Mouse (Mus musculus): ENCODE results near the gene Slc10a6. TPM values are rescaled to one million over a fixed set of nuclear protein-coding genes. Genes with fewer than 3 reads are reported as not detected.

The Slc10a6 gene
- total RNA-seq, 2 experiments from 2014 or later, result not detected

DNA sequence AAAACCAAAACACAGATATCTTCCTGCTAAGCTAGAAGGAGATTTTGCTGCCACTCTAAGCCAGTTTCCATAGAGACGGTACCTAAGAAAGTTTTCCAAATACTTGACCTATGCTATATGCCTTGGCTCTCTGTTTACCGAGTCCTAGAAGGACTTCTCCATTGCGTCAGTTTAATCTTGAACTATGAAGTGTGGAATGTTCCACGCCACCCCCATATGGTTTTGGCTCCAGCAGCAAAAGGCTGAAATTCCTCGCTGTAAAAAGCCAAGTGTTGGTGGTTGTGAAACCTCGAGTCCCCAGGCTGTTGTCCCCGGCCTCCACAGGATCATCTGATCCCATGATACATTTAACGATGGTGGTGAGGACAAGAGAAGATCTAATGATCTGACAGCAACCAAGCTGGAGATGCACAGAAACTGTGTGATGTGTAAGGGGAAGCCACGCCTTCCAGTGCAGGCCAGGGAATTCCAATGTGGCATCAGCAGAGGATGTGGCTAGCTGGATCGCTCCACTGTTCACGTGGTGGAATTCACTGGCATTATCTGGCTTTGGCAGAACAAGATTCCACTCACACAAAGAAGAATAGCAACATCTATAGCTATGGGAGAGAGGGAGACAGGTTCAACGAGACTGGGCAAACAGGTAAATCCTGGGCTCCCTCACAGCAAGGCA, 8.8 kb downstream of the Slc10a6 start:
- DNase-seq (ENCODE audit: low spot score in 2 of 2), result no peak

GRCm38 (mm10) chr5:103617191-103617590, 12.0 kb downstream of the Slc10a6 start:
- no peak for DNase-seq (ENCODE audit: low spot score in 2 of 2)

GRCm38 (mm10) chr5:103614356-103614755, 14.8 kb downstream of the Slc10a6 start:
- DNase-seq (ENCODE audit: low spot score in 2 of 2), result no peak

DNA sequence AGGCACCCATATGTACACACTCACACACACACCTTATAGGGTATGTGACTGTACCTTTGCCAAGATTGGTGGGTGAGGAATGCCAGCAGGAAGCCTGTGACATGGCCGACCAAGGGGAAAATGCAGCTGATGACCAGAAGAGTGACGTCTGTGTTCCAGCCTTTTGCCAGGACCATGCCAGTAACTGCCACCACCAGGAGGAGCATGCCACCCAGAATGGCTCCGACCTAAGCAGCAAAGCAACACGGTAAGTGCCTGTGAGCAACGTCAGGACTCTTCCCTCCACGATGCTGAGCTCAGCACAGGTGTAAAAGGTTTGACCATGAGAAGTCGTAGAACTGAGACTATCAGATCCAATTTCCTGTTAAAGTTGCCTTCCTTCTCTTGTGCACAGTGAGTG, 16.9 kb downstream of the Slc10a6 start:
- DNase-seq (ENCODE audit: low spot score in 2 of 2), result no peak

- no peak for DNase-seq (ENCODE audit: low spot score in 2 of 2)
Measured at GRCm38 (mm10) chr5:103610856-103611472, 18.2 kb downstream of the Slc10a6 start.

GRCm38 (mm10) chr5:103610148-103610547, 19.1 kb downstream of the Slc10a6 start:
- DNase-seq (ENCODE audit: low spot score in 2 of 2), result no peak

- no peak for DNase-seq (ENCODE audit: low spot score in 2 of 2)
Measured at GRCm38 (mm10) chr5:103605707-103606106, 23.5 kb downstream of the Slc10a6 start.

DNA sequence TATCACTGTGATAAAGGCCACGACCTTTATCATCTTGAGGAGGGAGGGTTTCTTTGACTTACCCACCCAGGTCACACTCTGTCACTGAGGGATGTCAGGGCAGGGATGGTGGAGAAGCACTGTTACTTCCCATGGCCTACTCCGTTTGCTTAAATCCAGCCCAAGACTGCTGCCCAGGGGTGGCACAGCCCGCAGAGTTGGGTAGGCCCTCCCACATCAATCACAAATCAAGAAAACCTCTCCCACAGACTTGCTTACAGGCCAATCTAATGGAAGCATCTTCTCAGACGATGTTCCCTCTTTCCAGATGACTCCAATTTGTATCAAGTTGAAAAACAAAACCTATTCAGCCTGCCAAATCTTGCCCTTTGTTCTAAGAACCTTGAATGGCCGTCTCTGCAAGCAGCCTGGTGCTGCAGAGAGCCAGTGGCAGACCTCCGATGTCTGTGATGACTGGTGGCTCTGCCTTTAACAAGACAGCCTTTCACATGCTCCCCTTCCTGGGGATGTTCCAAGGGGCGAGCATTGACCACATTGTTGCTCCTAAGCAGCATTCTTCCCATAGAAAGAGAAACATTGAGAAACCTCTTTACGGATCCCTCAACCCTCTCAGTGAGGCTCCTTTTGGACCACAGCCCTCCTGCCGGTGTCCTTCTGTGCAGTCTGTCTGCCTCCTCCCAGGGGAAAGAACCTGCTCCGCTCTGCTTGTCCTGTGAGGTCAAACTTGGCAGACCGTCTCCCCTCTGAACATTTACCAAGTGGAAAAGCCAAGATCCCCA, 25.9 kb downstream of the Slc10a6 start:
- DNase-seq (ENCODE audit: low spot score in 2 of 2), result no peak

- DNase-seq (ENCODE audit: low spot score in 2 of 2), result no peak
Measured at GRCm38 (mm10) chr5:103598881-103599280, 30.3 kb downstream of the Slc10a6 start.

- DNase-seq (ENCODE audit: low spot score in 2 of 2), result no peak
Measured at GRCm38 (mm10) chr5:103598264-103598663, 30.9 kb downstream of the Slc10a6 start.

DNA sequence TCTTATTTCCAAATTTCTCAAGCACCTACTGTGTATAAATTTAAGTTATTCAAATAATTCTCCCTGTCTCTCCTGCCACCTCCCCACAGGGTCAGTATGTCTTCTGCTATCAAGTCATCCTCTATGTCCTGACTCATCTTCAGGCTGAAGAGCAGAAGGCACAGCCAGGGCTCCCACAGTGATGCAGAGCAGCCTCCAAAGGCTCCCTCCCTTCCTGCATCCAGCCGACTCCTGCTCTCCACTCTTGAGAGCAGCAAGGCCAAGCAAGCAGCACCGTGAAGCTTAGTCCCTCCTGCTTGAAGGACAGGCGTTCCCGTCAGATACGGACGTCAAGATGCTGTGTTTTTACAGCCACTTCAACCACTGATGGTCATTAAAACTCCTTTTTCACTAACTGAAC, 31.6 kb downstream of the Slc10a6 start:
- no peak for DNase-seq (ENCODE audit: low spot score in 2 of 2)

DNA sequence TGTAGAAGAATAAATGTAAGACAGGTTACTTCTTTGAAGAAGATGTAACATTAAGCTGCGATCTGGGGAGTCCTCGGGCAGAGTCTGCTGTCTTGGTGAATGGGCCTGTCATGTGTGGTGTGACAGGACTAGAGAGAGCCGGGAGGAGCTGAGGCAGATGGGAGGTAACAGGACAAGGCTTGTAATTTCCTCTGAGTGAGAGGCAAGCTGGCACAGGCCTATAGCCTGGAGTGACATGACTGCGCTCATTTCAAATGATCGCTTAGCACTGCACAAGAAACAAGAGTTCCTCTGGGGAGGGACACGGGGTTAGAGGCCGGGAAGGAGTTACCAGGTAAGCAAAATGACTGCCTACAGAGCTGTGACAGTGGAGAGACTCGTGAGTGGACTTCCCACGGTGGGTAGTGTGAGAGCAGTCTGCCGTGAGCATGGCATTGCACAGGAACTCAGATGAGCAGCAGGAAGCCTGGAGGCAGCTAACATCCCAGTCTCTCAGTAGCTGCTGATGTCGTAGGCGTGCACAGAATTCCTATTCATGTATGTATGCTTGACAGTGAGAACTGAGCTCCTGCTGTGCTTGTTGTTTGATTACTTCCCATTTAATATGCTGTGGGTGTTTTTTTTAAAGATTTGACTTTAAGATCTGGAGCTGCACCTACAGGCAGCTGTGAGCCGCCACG, 32.6 kb downstream of the Slc10a6 start:
- no peak for DNase-seq (ENCODE audit: low spot score in 2 of 2)

GRCm38 (mm10) chr5:103595394-103596226, 33.6 kb downstream of the Slc10a6 start:
- DNase-seq (ENCODE audit: low spot score in 2 of 2), result no peak

- no peak for DNase-seq (ENCODE audit: low spot score in 2 of 2)
Measured at GRCm38 (mm10) chr5:103593575-103593974, 35.6 kb downstream of the Slc10a6 start.

- DNase-seq (ENCODE audit: low spot score in 2 of 2), result peak; percentile 12 to 53
Measured at GRCm38 (mm10) chr5:103592706-103593105, 36.5 kb downstream of the Slc10a6 start.

- DNase-seq (ENCODE audit: low spot score in 2 of 2), result no peak
Measured at GRCm38 (mm10) chr5:103591846-103592245, 37.4 kb downstream of the Slc10a6 start.

DNA sequence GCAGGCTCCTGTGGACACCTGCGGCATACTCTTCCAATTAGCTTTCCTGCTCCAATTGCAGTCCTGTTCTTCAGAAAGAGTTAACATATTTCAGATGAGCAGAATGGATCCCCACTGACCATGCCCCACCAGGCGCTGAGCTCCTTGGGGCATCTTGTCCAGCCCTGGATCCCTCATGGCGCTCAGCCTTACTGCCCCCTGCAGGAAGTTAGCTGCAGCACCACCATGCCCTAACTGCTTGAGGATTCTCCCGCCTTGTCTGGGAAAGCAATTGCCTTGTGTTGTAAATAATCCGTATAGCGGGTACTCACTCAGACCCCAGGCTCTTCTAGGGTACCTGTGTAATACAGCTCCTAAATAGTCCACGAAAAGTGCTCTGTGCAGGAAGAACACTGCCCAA, 42.0 kb downstream of the Slc10a6 start:
- DNase-seq (ENCODE audit: low spot score in 2 of 2), result no peak

DNA sequence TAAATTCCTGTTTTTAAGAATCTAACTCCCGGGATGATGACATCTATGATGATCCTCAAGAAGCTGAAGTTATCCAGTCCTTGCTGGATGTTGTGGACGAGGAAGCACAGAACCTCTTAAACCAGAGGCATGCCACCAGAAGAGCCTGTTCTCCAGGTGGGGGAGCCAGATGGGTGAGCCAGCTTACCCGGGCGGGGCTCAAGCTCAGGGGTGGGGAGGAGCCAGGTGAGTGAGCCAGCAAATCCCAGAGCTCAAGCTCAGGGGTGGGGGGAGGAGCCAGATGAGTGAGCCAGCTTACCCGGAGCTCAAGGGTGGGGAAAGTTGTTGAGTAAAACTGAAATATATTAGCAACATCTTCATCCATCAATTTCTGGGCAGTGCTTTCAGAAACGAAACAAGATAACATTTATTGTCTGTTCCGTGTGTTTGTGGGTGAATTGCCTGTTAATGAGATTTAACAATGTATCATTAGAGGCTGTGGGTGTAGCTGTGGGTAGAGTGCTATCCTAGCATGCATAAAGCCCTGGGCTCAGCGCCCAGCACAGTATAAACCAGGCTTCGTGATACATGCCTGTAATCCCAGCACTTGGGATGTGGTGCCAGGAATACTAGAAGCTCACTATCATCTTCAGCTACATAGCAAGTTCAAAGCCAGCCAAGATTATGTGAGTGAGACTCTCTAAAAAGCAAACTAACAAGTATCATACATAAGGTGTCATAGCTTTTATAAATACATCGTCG, 49.4 kb downstream of the Slc10a6 start:
- DNase-seq (ENCODE audit: low spot score in 2 of 2), result no peak

DNA sequence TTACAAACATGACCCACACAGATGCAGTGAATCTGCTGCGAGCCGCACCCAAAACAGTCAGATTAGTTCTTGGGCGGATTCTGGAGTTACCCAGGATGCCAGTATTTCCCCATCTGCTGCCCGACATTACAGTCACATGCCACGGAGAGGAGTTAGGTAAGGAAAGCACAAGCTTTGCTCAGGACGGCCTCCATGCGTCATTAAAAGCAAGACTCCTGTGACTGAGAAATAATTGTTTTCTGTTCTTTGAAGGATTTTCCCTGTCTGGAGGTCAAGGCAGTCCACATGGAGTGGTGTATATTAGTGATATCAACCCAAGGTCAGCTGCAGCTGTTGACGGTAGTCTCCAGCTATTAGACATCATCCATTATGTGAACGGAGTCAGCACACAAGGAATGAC, 59.8 kb downstream of the Slc10a6 start:
- DNase-seq (ENCODE audit: low spot score in 2 of 2), result no peak

- DNase-seq (ENCODE audit: low spot score in 2 of 2), result no peak
Measured at GRCm38 (mm10) chr5:103568034-103568433, 61.2 kb downstream of the Slc10a6 start.

Measured in left cerebral cortex, adult 18-20 months (tissue).